Mouse (Mus musculus): ENCODE measurements around the gene Sirt3. TPM values are rescaled to one million over a fixed set of nuclear protein-coding genes. Genes with fewer than 3 reads are reported as not detected.
A peak's percentile ranks its signal among the peaks of the same experiment; 100 is the strongest.
"Not testable (repeated sequence)": the region's sequence is repeated elsewhere in the genome, so short reads cannot be mapped to it uniquely, and the experiment has no call there.

Gene Sirt3
- polyA plus RNA-seq, 1 experiment = 16.2 TPM

DNA sequence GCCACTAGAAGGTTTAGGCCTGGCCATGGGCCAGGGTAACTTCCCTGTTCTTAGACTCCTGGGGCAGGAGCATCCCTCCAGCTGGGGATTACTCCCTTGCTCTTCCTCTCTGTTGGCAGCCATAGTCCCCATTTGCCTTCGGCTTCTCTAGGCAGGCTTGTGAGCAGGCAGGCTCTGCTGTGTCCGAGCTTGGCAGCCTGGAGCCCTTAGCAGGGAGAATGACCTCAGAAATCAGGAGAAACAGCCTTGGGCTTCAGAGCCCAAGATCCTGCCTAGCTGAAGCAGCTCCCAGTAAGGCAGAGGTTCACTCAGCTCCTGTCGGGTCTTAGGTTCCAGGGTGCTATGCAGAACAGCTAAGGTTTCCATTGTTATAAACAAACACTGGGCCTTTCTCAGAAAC lies 17.0 kb upstream of the Sirt3 start:
- Histone ChIP-seq H3K4me1 (ENCODE audit: control insufficient read depth, insufficient read depth, low read length) (no peaks in the 10 kb centered on the region), H3K27ac (ENCODE audit: insufficient read depth, low read depth, low read length) (no peak overlapping the region), H3K4me3 (ENCODE audit: insufficient read depth, low read length) (no peak overlapping the region)
- TF ChIP-seq CTCF (IDR thresholded peaks at IDR 0.05; ENCODE audit: low read depth, low read length) = no peak
- TF ChIP-seq POLR2A (IDR thresholded peaks at IDR 0.05; ENCODE audit: borderline replicate concordance, low read depth, low read length) = no peak

GRCm38 (mm10) chr7:140897863-140898262 lies 15.8 kb upstream of the Sirt3 start:
- H3K4me1 ChIP-seq (ENCODE audit: control insufficient read depth, insufficient read depth, low read length) = no peaks in the 10 kb centered on the region
- no peak for TF ChIP-seq POLR2A (IDR thresholded peaks at IDR 0.05; ENCODE audit: borderline replicate concordance, low read depth, low read length)
- TF ChIP-seq CTCF (IDR thresholded peaks at IDR 0.05; ENCODE audit: low read depth, low read length) = no peak
- H3K27ac ChIP-seq (ENCODE audit: insufficient read depth, low read depth, low read length) = no peak overlapping the region
- no peak overlapping the region for H3K4me3 ChIP-seq (ENCODE audit: insufficient read depth, low read length)

GRCm38 (mm10) chr7:140894611-140895010 lies 12.5 kb upstream of the Sirt3 start:
- H3K4me1 ChIP-seq (ENCODE audit: control insufficient read depth, insufficient read depth, low read length) = no peaks in the 10 kb centered on the region
- TF ChIP-seq CTCF (IDR thresholded peaks at IDR 0.05; ENCODE audit: low read depth, low read length) (no peak), POLR2A (IDR thresholded peaks at IDR 0.05; ENCODE audit: borderline replicate concordance, low read depth, low read length) (no peak)
- H3K27ac ChIP-seq (ENCODE audit: insufficient read depth, low read depth, low read length) = no peak overlapping the region
- H3K4me3 ChIP-seq (ENCODE audit: insufficient read depth, low read length) = no peak overlapping the region

- no peaks in the 10 kb centered on the region for H3K4me1 ChIP-seq (ENCODE audit: control insufficient read depth, insufficient read depth, low read length)
- H3K4me3 ChIP-seq (ENCODE audit: insufficient read depth, low read length) = no peak overlapping the region
- TF ChIP-seq CTCF (IDR thresholded peaks at IDR 0.05; ENCODE audit: low read depth, low read length) = no peak
- TF ChIP-seq POLR2A (IDR thresholded peaks at IDR 0.05; ENCODE audit: borderline replicate concordance, low read depth, low read length) = no peak
- H3K27ac ChIP-seq (ENCODE audit: insufficient read depth, low read depth, low read length) = no peak overlapping the region
Observed at GRCm38 (mm10) chr7:140894031-140894430, 11.9 kb upstream of the Sirt3 start.

DNA sequence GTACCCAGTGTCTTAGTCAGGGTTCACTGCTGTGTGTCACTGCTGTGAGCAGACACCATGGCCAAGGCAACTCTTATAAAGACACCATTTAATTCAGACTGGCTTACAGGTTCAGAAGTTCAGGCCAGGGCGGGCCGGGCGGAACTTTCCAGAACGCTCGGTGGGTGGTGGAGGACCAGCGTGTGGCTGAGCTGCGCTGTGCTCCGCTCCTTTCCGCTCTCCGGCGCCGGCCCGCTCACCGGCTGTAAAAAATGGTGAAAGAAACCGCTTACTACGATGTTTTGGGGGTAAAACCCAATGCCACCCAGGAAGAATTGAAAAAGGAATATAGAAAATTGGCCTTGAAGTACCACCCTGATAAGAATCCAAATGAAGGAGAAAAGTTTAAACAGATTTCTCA lies 8.5 kb upstream of the Sirt3 start:
- not testable (repeated sequence) for H3K27ac ChIP-seq (ENCODE audit: insufficient read depth, low read depth, low read length); H3K4me3 ChIP-seq (ENCODE audit: insufficient read depth, low read length); H3K4me1 ChIP-seq (ENCODE audit: control insufficient read depth, insufficient read depth, low read length)

DNA sequence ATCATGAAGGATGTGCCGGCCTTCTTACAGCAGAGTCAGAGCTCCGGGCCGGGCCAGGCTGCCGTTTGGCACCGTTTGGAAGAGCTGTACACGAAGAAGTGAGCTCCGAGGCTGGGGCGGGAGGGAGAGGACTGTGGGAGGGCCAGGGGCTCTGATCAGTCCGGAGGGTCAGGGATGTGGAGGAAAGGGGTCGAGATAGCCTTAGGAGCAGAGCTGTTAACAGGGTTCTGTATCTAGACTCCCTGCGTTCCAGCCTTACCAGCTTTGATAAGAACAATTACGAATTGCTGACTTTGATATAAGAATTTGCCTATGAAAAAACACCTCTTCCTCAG lies 327 bp upstream of the Sirt3 start:
- TF ChIP-seq CTCF (IDR thresholded peaks at IDR 0.05; ENCODE audit: low read depth, low read length) (no peak), POLR2A (IDR thresholded peaks at IDR 0.05; ENCODE audit: borderline replicate concordance, low read depth, low read length) (no peak)
- peaks cover 30% of the 10 kb centered on the region for H3K4me1 ChIP-seq (ENCODE audit: control insufficient read depth, insufficient read depth, low read length)
- peak overlapping the region; percentile 33; the same call in 1 of the 2 replicates for H3K27ac ChIP-seq (ENCODE audit: insufficient read depth, low read depth, low read length)
- peak overlapping the region; percentile 84 for H3K4me3 ChIP-seq (ENCODE audit: insufficient read depth, low read length)

DNA sequence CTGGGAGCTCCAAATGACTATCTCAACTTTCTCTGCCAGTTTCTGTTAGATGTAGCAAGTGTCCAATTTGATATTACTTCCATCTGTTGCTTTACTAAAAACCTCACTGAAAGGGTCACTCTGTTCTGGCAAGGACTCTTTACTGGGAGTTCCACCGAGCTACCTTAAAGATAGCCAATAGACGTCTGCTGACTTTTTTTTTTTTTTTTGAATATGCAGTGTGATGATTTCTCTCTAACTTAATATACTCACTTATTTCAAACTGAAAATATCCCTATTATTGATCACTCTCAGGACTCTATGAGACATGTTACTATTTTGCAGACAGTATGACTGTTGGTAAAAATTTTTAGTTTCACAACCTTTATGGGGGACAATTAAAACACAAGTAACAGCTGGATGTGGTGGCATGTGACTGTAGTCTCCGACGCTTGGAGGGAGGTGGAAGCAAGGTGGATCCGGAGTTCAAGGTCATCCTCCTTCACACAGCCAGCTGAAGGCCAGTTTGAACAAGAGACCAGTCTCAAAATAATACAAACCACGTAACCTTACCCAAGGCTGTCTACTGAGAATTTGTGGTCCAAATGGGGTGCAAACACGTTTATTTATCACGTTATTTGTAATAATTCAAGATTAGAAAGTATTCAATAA lies 1.1 kb downstream of the Sirt3 start:
- Histone ChIP-seq H3K4me3 (ENCODE audit: insufficient read depth, low read length) (peak overlapping the region; percentile 84), H3K27ac (ENCODE audit: insufficient read depth, low read depth, low read length) (peak overlapping the region; percentile 20; the same call in 1 of the 2 replicates), H3K4me1 (ENCODE audit: control insufficient read depth, insufficient read depth, low read length) (peaks cover 44% of the 10 kb centered on the region)
- no peak for TF ChIP-seq POLR2A (IDR thresholded peaks at IDR 0.05; ENCODE audit: borderline replicate concordance, low read depth, low read length)
- no peak for TF ChIP-seq CTCF (IDR thresholded peaks at IDR 0.05; ENCODE audit: low read depth, low read length)

GRCm38 (mm10) chr7:140880419-140880818 lies 1.7 kb downstream of the Sirt3 start:
- TF ChIP-seq CTCF (IDR thresholded peaks at IDR 0.05; ENCODE audit: low read depth, low read length) = no peak
- no peak for TF ChIP-seq POLR2A (IDR thresholded peaks at IDR 0.05; ENCODE audit: borderline replicate concordance, low read depth, low read length)
- Histone ChIP-seq H3K4me1 (ENCODE audit: control insufficient read depth, insufficient read depth, low read length) (peaks cover 48% of the 10 kb centered on the region), H3K4me3 (ENCODE audit: insufficient read depth, low read length) (peak overlapping the region; percentile 5; the same call in 1 of the 2 replicates), H3K27ac (ENCODE audit: insufficient read depth, low read depth, low read length) (no peak overlapping the region)

- peaks cover 55% of the 10 kb centered on the region for H3K4me1 ChIP-seq (ENCODE audit: control insufficient read depth, insufficient read depth, low read length)
- TF ChIP-seq CTCF (IDR thresholded peaks at IDR 0.05; ENCODE audit: low read depth, low read length) = no peak
- no peak for TF ChIP-seq POLR2A (IDR thresholded peaks at IDR 0.05; ENCODE audit: borderline replicate concordance, low read depth, low read length)
- peak overlapping the region; percentile 26 for H3K27ac ChIP-seq (ENCODE audit: insufficient read depth, low read depth, low read length)
- peak overlapping the region; percentile 19 for H3K4me3 ChIP-seq (ENCODE audit: insufficient read depth, low read length)
Observed at GRCm38 (mm10) chr7:140879355-140879754, 2.8 kb downstream of the Sirt3 start.

DNA sequence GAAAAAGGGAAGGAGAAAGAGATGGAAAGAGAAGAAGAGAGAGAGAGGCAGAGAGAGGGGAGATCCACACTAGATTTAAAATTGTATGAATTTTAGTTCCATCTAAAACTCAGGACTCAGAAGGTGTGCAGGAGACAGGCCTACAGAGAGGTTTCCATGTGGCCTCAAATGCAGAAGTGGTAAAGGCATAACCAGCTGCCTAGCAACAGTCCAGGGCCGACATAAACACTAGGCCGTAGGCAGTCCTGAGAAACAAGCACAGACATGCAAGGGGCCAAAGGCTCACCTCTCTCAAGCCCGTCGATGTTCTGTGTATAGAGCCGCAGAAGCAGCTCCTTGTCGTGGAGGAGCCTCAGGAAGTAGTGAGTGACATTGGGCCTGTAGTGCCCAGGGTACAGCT lies 4.7 kb downstream of the Sirt3 start:
- no peak overlapping the region for H3K4me3 ChIP-seq (ENCODE audit: insufficient read depth, low read length)
- peak overlapping the region; percentile 33 for H3K27ac ChIP-seq (ENCODE audit: insufficient read depth, low read depth, low read length)
- H3K4me1 ChIP-seq (ENCODE audit: control insufficient read depth, insufficient read depth, low read length) = peaks cover 58% of the 10 kb centered on the region
- TF ChIP-seq CTCF (IDR thresholded peaks at IDR 0.05; ENCODE audit: low read depth, low read length) = no peak
- no peak for TF ChIP-seq POLR2A (IDR thresholded peaks at IDR 0.05; ENCODE audit: borderline replicate concordance, low read depth, low read length)

DNA sequence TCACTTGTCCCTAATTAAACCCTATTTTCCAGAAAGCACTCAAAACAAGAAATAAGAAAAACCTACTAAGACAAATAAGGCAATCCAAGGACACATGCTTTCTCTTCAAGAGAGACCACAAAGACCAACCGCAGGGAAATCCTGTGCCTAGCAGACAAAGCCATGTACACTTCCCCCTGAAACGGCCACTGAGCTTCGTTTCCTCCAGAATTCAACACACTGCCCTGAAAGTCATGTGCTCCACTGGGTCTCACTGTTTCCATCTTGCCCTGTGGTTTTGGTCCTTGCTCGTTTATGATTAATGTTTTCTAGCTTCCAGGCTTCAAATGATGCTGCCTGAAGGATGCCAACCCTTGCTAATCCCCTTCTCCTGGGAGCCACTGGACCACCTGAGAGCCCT lies 7.9 kb downstream of the Sirt3 start:
- Histone ChIP-seq H3K27ac (ENCODE audit: insufficient read depth, low read depth, low read length) (peak overlapping the region; percentile 60), H3K4me3 (ENCODE audit: insufficient read depth, low read length) (no peak overlapping the region), H3K4me1 (ENCODE audit: control insufficient read depth, insufficient read depth, low read length) (peaks cover 48% of the 10 kb centered on the region)
- TF ChIP-seq CTCF (IDR thresholded peaks at IDR 0.05; ENCODE audit: low read depth, low read length) (no peak), POLR2A (IDR thresholded peaks at IDR 0.05; ENCODE audit: borderline replicate concordance, low read depth, low read length) (no peak)
